Mouse (Mus musculus) lung, postnatal 0 days (tissue): Measurements from ENCODE around the gene Ppp2r5e. TPM values are rescaled to one million over a fixed set of nuclear protein-coding genes. Genes with fewer than 3 reads are reported as not detected.
A peak's percentile ranks its signal among the peaks of the same experiment; 100 is the strongest.

Experiments
- ATAC-seq: fragments of 200-750 bp; cut with Nextera tagmentation; 2 replicates; pipeline ENCODE4 v1.8.0; 2017; ENCODE audit warnings: moderate library complexity
- DNase-seq: peaks from one replicate; pipeline ENCODE4 v3.0.0-alpha.2; 2016; ENCODE audit warnings: low spot score
- H3K27ac ChIP-seq: fragments of 300-500 bp; sonication (generic); 2 replicates; pipeline ENCODE4 v1.5.1; 2014; ENCODE audit warnings: antibody characterized with exemption, mild to moderate bottlenecking, low read length, mixed read lengths
- H3K27me3 ChIP-seq: fragments of 300-500 bp; sonication (generic); replicated peaks from 2 replicates; pipeline ENCODE4 v1.6.1; 2014; ENCODE audit warnings: low read length, mixed read lengths; ENCODE audit not compliant: insufficient read depth
- H3K36me3 ChIP-seq: fragments of 300-500 bp; sonication (generic); 2 replicates; pipeline ENCODE4 v1.6.1; 2014; ENCODE audit warnings: low read length, mixed read lengths; ENCODE audit not compliant: insufficient read depth
- H3K4me1 ChIP-seq: fragments of 300-500 bp; sonication (generic); 2 replicates; pipeline ENCODE4 v1.6.1; 2014; ENCODE audit warnings: antibody characterized with exemption, low read depth, low read length, mixed read lengths; ENCODE audit not compliant: insufficient read depth
- H3K4me2 ChIP-seq: fragments of 300-500 bp; sonication (generic); replicated peaks from 2 replicates; pipeline ENCODE4 v1.6.1; 2014; ENCODE audit warnings: low read depth, mild to moderate bottlenecking, low read length, moderate library complexity, mixed read lengths
- H3K4me3 ChIP-seq: fragments of 300-500 bp; sonication (generic); 2 replicates; pipeline ENCODE4 v1.5.1; 2014; ENCODE audit warnings: low read depth, low read length
- H3K9ac ChIP-seq: fragments of 300-500 bp; sonication (generic); replicated peaks from 2 replicates; pipeline ENCODE4 v1.6.1; 2014; ENCODE audit warnings: low read depth, mild to moderate bottlenecking
- H3K9me3 ChIP-seq: fragments of 300-500 bp; sonication (generic); 2 replicates; pipeline ENCODE4 v1.6.1; 2016; ENCODE audit warnings: low read length, mixed read lengths
- CTCF ChIP-seq: IDR thresholded peaks from 2 replicates; pipeline ENCODE4 v1.5.1; 2016; ENCODE audit warnings: antibody characterized with exemption, mild to moderate bottlenecking
- EP300 ChIP-seq: IDR thresholded peaks from 2 replicates; pipeline ENCODE4 v1.6.1; 2016; ENCODE audit warnings: antibody characterized with exemption, mild to moderate bottlenecking, control low read depth
- WGBS: fragments of 180-500 bp; shearing (Covaris S2); extraction: QIAGEN DNeasy Blood & Tissue Kit; methylation state at CpG from one replicate; pipeline ENCODE4 v1.1.7; 2014; 5-methylcytosine and 5-hydroxymethylcytosine counted together
- polyA plus RNA-seq: library from polyadenylated mRNA; unstranded; fragments of >200 nt; fragmentation: Nextera tagmentation; extraction: Ambion mirVana; gene quantifications from 2 replicates; pipeline ENCODE4 v1.2.1, GENCODE M21; 2015

Gene Ppp2r5e
- polyA plus RNA-seq, 1 experiment from 2014 or later: 13.3 TPM

- H3K4me2 ChIP-seq: no peak overlapping the region
- WGBS: 64% methylated on average over 6 of the region's 6 CpGs
- no peaks in the 10 kb centered on the region for H3K9me3 ChIP-seq
- no peak for TF ChIP-seq CTCF
- TF ChIP-seq EP300: no peak
- no peak overlapping the region for H3K27ac ChIP-seq
- peaks cover 6% of the 10 kb centered on the region; the same call in 1 of the 2 replicates for H3K36me3 ChIP-seq
- peak; percentile 36 for DNase-seq
- no peak overlapping the region for H3K4me3 ChIP-seq
- ATAC-seq: no peak
- H3K9ac ChIP-seq: no peak overlapping the region
- no peaks in the 10 kb centered on the region; the same call in 1 of the 2 replicates for H3K4me1 ChIP-seq
- no peaks in the 10 kb centered on the region for H3K27me3 ChIP-seq
Measured at GRCm38 (mm10) chr12:75453441-75453840, 142.6 kb downstream of the Ppp2r5e start.

GRCm38 (mm10) chr12:75453027-75453426 lies 143.0 kb downstream of the Ppp2r5e start:
- no peak for TF ChIP-seq EP300
- TF ChIP-seq CTCF: peak; percentile 39
- 76% methylated on average over 4 of the region's 4 CpGs for WGBS
- DNase-seq: peak; percentile 28

GRCm38 (mm10) chr12:75450592-75450991 lies 145.5 kb downstream of the Ppp2r5e start:
- WGBS: 80% methylated on average over 8 of the region's 8 CpGs
- no peak overlapping the region for H3K9ac ChIP-seq
- TF ChIP-seq EP300: no peak
- TF ChIP-seq CTCF: no peak

More at GRCm38 (mm10) chr12:75453027-75453426, 143.0 kb downstream of the Ppp2r5e start:
- no peak overlapping the region for H3K27ac ChIP-seq
- no peaks in the 10 kb centered on the region; the same call in 1 of the 2 replicates for H3K4me1 ChIP-seq
- H3K27me3 ChIP-seq: no peaks in the 10 kb centered on the region
- no peak overlapping the region for H3K9ac ChIP-seq
- no peaks in the 10 kb centered on the region for H3K9me3 ChIP-seq
- peaks cover 5% of the 10 kb centered on the region; the same call in 1 of the 2 replicates for H3K36me3 ChIP-seq
- no peak for ATAC-seq
- H3K4me2 ChIP-seq: no peak overlapping the region
- H3K4me3 ChIP-seq: no peak overlapping the region

GRCm38 (mm10) chr12:75450011-75450410 lies 146.0 kb downstream of the Ppp2r5e start:
- H3K4me3 ChIP-seq: no peak overlapping the region
- H3K4me1 ChIP-seq: no peaks in the 10 kb centered on the region; the same call in 1 of the 2 replicates
- DNase-seq (peak; percentile 87), ATAC-seq (peak; percentile 82)
- peak overlapping the region; percentile 17; the same call in 1 of the 2 replicates for H3K4me2 ChIP-seq
- H3K9ac ChIP-seq: no peak overlapping the region
- no peaks in the 10 kb centered on the region for H3K9me3 ChIP-seq
- no peaks in the 10 kb centered on the region for H3K27me3 ChIP-seq
- H3K27ac ChIP-seq: 0 out of 2 replicates have a peak overlapping the region, but pooled peaks have one; percentile 57
- peak; percentile 56; the same call in 1 of the 2 replicates for TF ChIP-seq EP300
- no peak for TF ChIP-seq CTCF
- WGBS: 33% methylated on average over 14 of the region's 14 CpGs
- peaks cover 5% of the 10 kb centered on the region; the same call in 1 of the 2 replicates for H3K36me3 ChIP-seq

More at GRCm38 (mm10) chr12:75450592-75450991, 145.5 kb downstream of the Ppp2r5e start:
- no peak overlapping the region for H3K4me3 ChIP-seq
- H3K27me3 ChIP-seq: no peaks in the 10 kb centered on the region
- no peak overlapping the region for H3K4me2 ChIP-seq
- DNase-seq (no peak), ATAC-seq (no peak)
- no peaks in the 10 kb centered on the region for H3K9me3 ChIP-seq
- H3K27ac ChIP-seq: no peak overlapping the region
- H3K36me3 ChIP-seq: peaks cover 5% of the 10 kb centered on the region; the same call in 1 of the 2 replicates
- no peaks in the 10 kb centered on the region; the same call in 1 of the 2 replicates for H3K4me1 ChIP-seq

GRCm38 (mm10) chr12:75449475-75449966 lies 146.5 kb downstream of the Ppp2r5e start:
- Histone ChIP-seq H3K27ac (peak overlapping the region; percentile 57), H3K9ac (no peak overlapping the region), H3K27me3 (no peaks in the 10 kb centered on the region), H3K4me1 (no peaks in the 10 kb centered on the region; the same call in 1 of the 2 replicates), H3K4me3 (no peak overlapping the region), H3K4me2 (peak overlapping the region; percentile 17), H3K9me3 (no peaks in the 10 kb centered on the region), H3K36me3 (peaks cover 5% of the 10 kb centered on the region; the same call in 1 of the 2 replicates)
- ATAC-seq (peak; percentile 60), DNase-seq (peak; percentile 69)
- peak; percentile 75 for TF ChIP-seq CTCF
- TF ChIP-seq EP300: no peak
- WGBS: 27% methylated on average over 6 of the region's 6 CpGs

GRCm38 (mm10) chr12:75448921-75449320 lies 147.1 kb downstream of the Ppp2r5e start:
- peak overlapping the region; percentile 57; the same call in 1 of the 2 replicates for H3K27ac ChIP-seq

More at GRCm38 (mm10) chr12:75448921-75449320, 147.1 kb downstream of the Ppp2r5e start:
- peak overlapping the region; percentile 17; the same call in 1 of the 2 replicates for H3K4me2 ChIP-seq
- H3K9me3 ChIP-seq: no peaks in the 10 kb centered on the region
- H3K4me3 ChIP-seq: no peak overlapping the region
- 35% methylated on average over 5 of the region's 5 CpGs for WGBS
- H3K36me3 ChIP-seq: peaks cover 5% of the 10 kb centered on the region; the same call in 1 of the 2 replicates
- DNase-seq (peak; percentile 45), ATAC-seq (no peak; the same call in 1 of the 2 replicates)
- no peak for TF ChIP-seq CTCF
- no peak for TF ChIP-seq EP300
- no peaks in the 10 kb centered on the region for H3K27me3 ChIP-seq
- H3K4me1 ChIP-seq: no peaks in the 10 kb centered on the region; the same call in 1 of the 2 replicates
- no peak overlapping the region for H3K9ac ChIP-seq
